In the genomic region with DNA sequence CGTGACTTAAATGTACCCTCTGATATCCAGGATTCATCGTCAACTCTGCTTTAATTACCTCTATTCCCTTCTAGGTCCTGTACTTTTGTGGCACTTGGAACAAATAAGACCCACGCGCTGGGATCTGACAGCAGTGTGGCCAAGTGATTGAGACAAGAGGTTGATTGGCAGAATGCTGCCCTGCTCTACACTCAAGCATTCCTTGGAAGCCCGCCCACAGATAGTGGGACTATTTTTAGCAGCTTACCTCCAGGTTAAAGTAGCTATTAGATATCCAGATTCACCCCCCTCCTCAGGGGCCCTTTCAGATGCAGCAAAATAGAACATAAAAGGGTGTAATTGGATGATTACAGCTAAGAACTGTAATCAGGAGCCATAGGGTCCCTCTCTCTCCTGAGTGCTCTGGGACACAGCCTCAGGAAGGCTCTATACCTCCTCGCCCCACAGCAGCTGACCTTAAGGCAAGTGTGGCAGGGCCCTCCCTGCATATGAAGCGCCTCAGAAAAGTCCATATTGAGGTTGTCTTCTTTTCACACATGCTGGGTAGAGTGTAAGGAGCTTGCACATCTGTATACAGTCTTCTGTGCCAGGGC, we compare ENCODE assay signal across 9 mouse cellular contexts.
DNase-seq lines count a peak whose midpoint lies in the region; ATAC-seq lines count a peak whose summit lies in the region.
"Had no signal": no experiment of that assay in that cellular context is flagged by ENCODE, and none has a peak within 500 bp of the region (broad histone marks: within the 10 kb centered on the region; RNA-seq: fewer than 3 reads in every experiment).

No protein-coding gene starts in this region.

- H3K27ac ChIP-seq in embryonic facial prominence, embryonic 10.5 days (replicated peaks) = peak overlapping the region; percentile 59
- H3K27ac ChIP-seq in forebrain, embryonic 12.5 days = 0 out of 2 replicates have a peak overlapping the region, but pooled peaks have one; percentile 1
- H3K27ac ChIP-seq in heart, embryonic 14.5 days (replicated peaks in 1 of 2; ENCODE audit: control insufficient read depth in 1 of 2, insufficient read depth in 1 of 2, low read depth in 2 of 2, low read length in 2 of 2) = peak overlapping the region; percentile 41 to 51
- no peak overlapping the region for H3K27ac ChIP-seq in lung, embryonic 15.5 days
- no peak overlapping the region for H3K27ac ChIP-seq in intestine, embryonic 15.5 days
- H3K27ac ChIP-seq: limb, embryonic 13.5 days had no signal

- no peaks in the 10 kb centered on the region for H3K36me3 ChIP-seq in embryonic facial prominence, embryonic 10.5 days (replicated peaks)
- no peaks in the 10 kb centered on the region for H3K36me3 ChIP-seq in forebrain, embryonic 12.5 days (replicated peaks)
- H3K36me3 ChIP-seq in heart, embryonic 14.5 days (ENCODE audit: control insufficient read depth, insufficient read depth, low read length) = no peaks in the 10 kb centered on the region
- H3K36me3 ChIP-seq in lung, embryonic 15.5 days = no peaks in the 10 kb centered on the region
- H3K36me3 ChIP-seq in intestine, embryonic 15.5 days = no peaks in the 10 kb centered on the region
- H3K36me3 ChIP-seq: limb, embryonic 13.5 days had no signal

- no peak overlapping the region for H3K4me3 ChIP-seq in embryonic facial prominence, embryonic 10.5 days
- H3K4me3 ChIP-seq in forebrain, embryonic 12.5 days (replicated peaks) = no peak overlapping the region
- H3K4me3 ChIP-seq in heart, embryonic 14.5 days (ENCODE audit: control insufficient read depth in 1 of 2, insufficient read depth in 1 of 2, low read depth in 1 of 2, low read length in 2 of 2) = no peak overlapping the region
- H3K4me3 ChIP-seq in lung, embryonic 15.5 days = no peak overlapping the region
- no peak overlapping the region for H3K4me3 ChIP-seq in intestine, embryonic 15.5 days (replicated peaks)
- H3K4me3 ChIP-seq: limb, embryonic 13.5 days had no signal

- no peak overlapping the region for H3K4me2 ChIP-seq in forebrain, embryonic 12.5 days
- peak overlapping the region; percentile 9 for H3K4me2 ChIP-seq in heart, embryonic 14.5 days (ENCODE audit: low read length)
- H3K4me2 ChIP-seq in lung, embryonic 15.5 days = no peak overlapping the region
- H3K4me2 ChIP-seq in intestine, embryonic 15.5 days (replicated peaks) = no peak overlapping the region
- H3K4me2 ChIP-seq: limb, embryonic 13.5 days had no signal

- DNase-seq in embryonic facial prominence, embryonic 10.5 days (ENCODE audit: low spot score) = peak; percentile 17
- DNase-seq in frontal cortex, postnatal 25 days (ENCODE audit: low spot score in 2 of 2) = no peak
- DNase-seq in ovary, postnatal 10 days (ENCODE audit: low spot score) = no peak
- DNase-seq: gastrocnemius, postnatal 25 days had no signal

- WGBS in embryonic facial prominence, embryonic 10.5 days = 68% methylated on average over 7 of the region's 7 CpGs
- WGBS in forebrain, embryonic 12.5 days = 53% methylated on average over 7 of the region's 7 CpGs
- WGBS in heart, embryonic 14.5 days = 27% methylated on average over 7 of the region's 7 CpGs
- WGBS in lung, embryonic 15.5 days = 63% methylated on average over 7 of the region's 7 CpGs
- WGBS in intestine, embryonic 15.5 days = 84% methylated on average over 7 of the region's 7 CpGs

- H3K4me1 ChIP-seq in embryonic facial prominence, embryonic 10.5 days = peaks cover 27% of the 10 kb centered on the region
- peaks cover 15% of the 10 kb centered on the region; the same call in 1 of the 2 replicates for H3K4me1 ChIP-seq in forebrain, embryonic 12.5 days
- peaks cover 7 to 19% of the 10 kb centered on the region in 2 experiments for H3K4me1 ChIP-seq in heart, embryonic 14.5 days (ENCODE audit: control insufficient read depth in 2 of 2, insufficient read depth in 2 of 2, low read length in 2 of 2)
- H3K4me1 ChIP-seq in lung, embryonic 15.5 days = peaks cover 11% of the 10 kb centered on the region
- H3K4me1 ChIP-seq in intestine, embryonic 15.5 days (replicated peaks) = no peaks in the 10 kb centered on the region

- no peak overlapping the region for H3K9ac ChIP-seq in forebrain, embryonic 12.5 days
- no peak overlapping the region for H3K9ac ChIP-seq in heart, embryonic 14.5 days (ENCODE audit: low read length)
- no peak overlapping the region for H3K9ac ChIP-seq in lung, embryonic 15.5 days
- H3K9ac ChIP-seq in intestine, embryonic 15.5 days = no peak overlapping the region
- H3K9ac ChIP-seq: limb, embryonic 13.5 days had no signal

- no peaks in the 10 kb centered on the region for H3K9me3 ChIP-seq in embryonic facial prominence, embryonic 10.5 days
- H3K9me3 ChIP-seq in forebrain, embryonic 12.5 days = no peaks in the 10 kb centered on the region
- no peaks in the 10 kb centered on the region for H3K9me3 ChIP-seq in heart, embryonic 14.5 days (ENCODE audit: control insufficient read depth, low read length)
- H3K9me3 ChIP-seq in lung, embryonic 15.5 days = no peaks in the 10 kb centered on the region
- no peaks in the 10 kb centered on the region for H3K9me3 ChIP-seq in intestine, embryonic 15.5 days
- H3K9me3 ChIP-seq: limb, embryonic 13.5 days had no signal

- peak; percentile 73; the same call in 1 of the 2 replicates for ATAC-seq in forebrain, embryonic 12.5 days (ENCODE audit: low FRiP score)
- peak; percentile 72 for ATAC-seq in heart, embryonic 14.5 days (ENCODE audit: insufficient number of reproducible peaks, insufficient read depth, low FRiP score, low read depth)
- peak; percentile 19; the same call in 1 of the 2 replicates for ATAC-seq in lung, embryonic 15.5 days (ENCODE audit: borderline replicate concordance, extremely low read depth, low FRiP score, low TSS enrichment)
- no peak for ATAC-seq in intestine, embryonic 15.5 days

- no peaks in the 10 kb centered on the region for H3K27me3 ChIP-seq in embryonic facial prominence, embryonic 10.5 days (replicated peaks; ENCODE audit: low read depth, poor library complexity, severe bottlenecking)
- H3K27me3 ChIP-seq in forebrain, embryonic 12.5 days = no peaks in the 10 kb centered on the region
- peaks cover 18% of the 10 kb centered on the region for H3K27me3 ChIP-seq in heart, embryonic 14.5 days (ENCODE audit: control insufficient read depth, insufficient read depth, low read length)
- no peaks in the 10 kb centered on the region for H3K27me3 ChIP-seq in lung, embryonic 15.5 days
- no peaks in the 10 kb centered on the region for H3K27me3 ChIP-seq in intestine, embryonic 15.5 days (replicated peaks)
- H3K27me3 ChIP-seq: limb, embryonic 13.5 days had no signal

Comparison
In these comparisons a context has a peak if more than half of its experiments do, and no peak if none do; other contexts are left out.
1. H3K27ac ChIP-seq: peak in embryonic facial prominence, embryonic 10.5 days (single experiment), forebrain, embryonic 12.5 days (single experiment) and heart, embryonic 14.5 days (2 of 2); none in lung, embryonic 15.5 days (single experiment) and intestine, embryonic 15.5 days (single experiment).